ENCODE assay signal across 23 mouse cellular contexts in genomic region chr10:87803936-87804791, GRCm38 (mm10). TPM values are rescaled to one million over a fixed set of nuclear protein-coding genes. Genes with fewer than 3 reads are reported as not detected.
DNase-seq lines count a peak whose midpoint lies in the region.
"Had no signal": no experiment of that assay in that cellular context is flagged by ENCODE, and none has a peak within 500 bp of the region (broad histone marks: within the 10 kb centered on the region; RNA-seq: fewer than 3 reads in every experiment).

No protein-coding gene starts in this region.

- WGBS in heart, embryonic 10.5 days = 81% methylated on average over 5 of the region's 5 CpGs

- DNase-seq in heart, adult 9 months (ENCODE audit: low spot score in 2 of 2) = peak; percentile 33 to 56
- no peak for DNase-seq in heart, embryonic 10.5 days (ENCODE audit: low spot score)
- DNase-seq in retina, postnatal 1 day = peak; percentile 5
- no peak for DNase-seq in retina, embryonic 14.5 days (ENCODE audit: low spot score)
- peak; percentile 38 to 46 for DNase-seq in heart, postnatal 14 days
- DNase-seq in lung, postnatal 36 days = peak; percentile 26
- DNase-seq in thymus, postnatal 10 days (ENCODE audit: low spot score in 2 of 2) = no peak
- DNase-seq in cerebellum, postnatal 10 days = no peak
- DNase-seq: adrenal gland, adult 8-10 months; cerebellum, adult 2 months; cerebellum, postnatal 36 days; embryo, embryonic 11 days; gastrocnemius, postnatal 10 days; kidney, adult 11 months; layer of hippocampus, postnatal 36 days; liver, embryonic 13.5 days; thymus, adult 2 months had no signal

- H3K27ac ChIP-seq in heart, embryonic 10.5 days = no peak overlapping the region
- H3K27ac ChIP-seq: hindbrain, embryonic 13.5 days; liver, embryonic 13.5 days; lung, embryonic 15.5 days; midbrain, embryonic 12.5 days; neural tube, embryonic 15.5 days had no signal

- H3K4me3 ChIP-seq in heart, embryonic 10.5 days = no peak overlapping the region
- H3K4me3 ChIP-seq: hindbrain, embryonic 13.5 days; liver, embryonic 13.5 days; lung, embryonic 15.5 days; midbrain, embryonic 12.5 days; neural tube, embryonic 15.5 days had no signal

- no peaks in the 10 kb centered on the region for H3K4me1 ChIP-seq in heart, embryonic 10.5 days
- H3K4me1 ChIP-seq: hindbrain, embryonic 13.5 days; liver, embryonic 13.5 days; lung, embryonic 15.5 days; midbrain, embryonic 12.5 days; neural tube, embryonic 15.5 days had no signal

- no peaks in the 10 kb centered on the region for H3K27me3 ChIP-seq in heart, embryonic 10.5 days (ENCODE audit: insufficient read depth, poor library complexity, severe bottlenecking)
- H3K27me3 ChIP-seq: hindbrain, embryonic 13.5 days; liver, embryonic 13.5 days; lung, embryonic 15.5 days; midbrain, embryonic 12.5 days; neural tube, embryonic 15.5 days had no signal

- no peaks in the 10 kb centered on the region for H3K9me3 ChIP-seq in heart, embryonic 10.5 days
- H3K9me3 ChIP-seq: hindbrain, embryonic 13.5 days; liver, embryonic 13.5 days; lung, embryonic 15.5 days; midbrain, embryonic 12.5 days; neural tube, embryonic 15.5 days had no signal

- intact Hi-C loops in heart, postnatal 14 days (cut with DNase I) = no loop called here

- H3K36me3 ChIP-seq in heart, embryonic 10.5 days = no peaks in the 10 kb centered on the region
- H3K36me3 ChIP-seq: hindbrain, embryonic 13.5 days; liver, embryonic 13.5 days; lung, embryonic 15.5 days; midbrain, embryonic 12.5 days; neural tube, embryonic 15.5 days had no signal

RNA-seq across cellular contexts. Expression of gene Igf1, which starts 53.9 kb away (rescaled TPM):
- polyA plus RNA-seq in heart, embryonic 10.5 days (2016; fragmentation: Nextera tagmentation; extraction: Ambion mirVana) = 22.8 and 24.1 TPM in 2 replicates
- total RNA-seq in heart, postnatal 14 days (2021) = 10 to 100 TPM; 26.7 to 28.4 TPM
- total RNA-seq: granulocyte monocyte progenitor cell, adult 5-6 weeks; MEL had no signal

Comparison
In these comparisons a context has a peak if more than half of its experiments do, and no peak if none do; other contexts are left out.
1. DNase-seq: peak in heart, adult 9 months (2 of 2), retina, postnatal 1 day (single experiment), heart, postnatal 14 days (2 of 2) and lung, postnatal 36 days (single experiment); none in heart, embryonic 10.5 days (single experiment), retina, embryonic 14.5 days (single experiment), thymus, postnatal 10 days (0 of 2) and cerebellum, postnatal 10 days (0 of 2).